Mouse (Mus musculus): ENCODE results near the gene Phf23.

DNA sequence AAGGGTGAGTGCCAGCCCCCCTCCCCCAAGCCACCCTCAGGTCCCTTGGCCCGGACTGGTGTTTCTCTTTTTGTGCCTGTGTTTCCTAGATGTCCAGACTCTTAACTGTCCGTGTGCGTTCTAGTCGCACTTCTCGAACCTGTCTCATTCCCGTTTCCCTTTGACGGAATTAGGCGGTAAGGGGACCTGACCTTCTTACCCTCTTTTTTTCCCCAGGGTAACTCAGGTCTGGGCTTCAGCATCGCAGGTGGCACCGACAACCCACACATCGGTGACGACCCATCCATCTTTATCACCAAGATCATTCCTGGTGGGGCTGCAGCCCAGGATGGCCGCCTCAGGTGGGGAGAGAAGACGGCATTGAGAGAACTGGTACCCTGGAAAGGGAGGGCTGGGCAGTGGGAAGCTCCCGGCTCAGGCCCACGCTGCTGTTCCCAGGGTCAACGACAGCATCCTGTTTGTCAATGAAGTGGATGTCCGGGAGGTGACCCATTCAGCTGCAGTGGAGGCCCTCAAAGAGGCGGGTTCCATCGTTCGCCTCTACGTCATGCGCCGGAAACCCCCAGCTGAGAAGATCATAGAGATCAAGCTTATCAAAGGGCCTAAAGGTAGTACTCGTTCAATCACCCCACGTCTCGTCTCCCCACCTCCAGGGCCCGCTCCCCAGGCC, 35.2 kb downstream of the Phf23 start:
- no peak for TF ChIP-seq MAFK (IDR thresholded peaks at IDR 0.05; ENCODE audit: insufficient read depth, low read depth, low read length)
- TF ChIP-seq CHD2 (IDR thresholded peaks at IDR 0.05; ENCODE audit: low read depth, low read length): no peak

Data from ES-E14 (cell line).